Mouse (Mus musculus) urinary bladder, postnatal 10 days (tissue): ENCODE measurements around the gene Bbx.

ENCODE experiments used
- DNase-seq: peaks from one replicate; pipeline ENCODE4 v3.0.0; 2022; ENCODE audit warnings: low spot score

Gene Bbx

GRCm38 (mm10) chr16:50160418-50161271 is 271.5 kb downstream of the Bbx start:
- no peak for DNase-seq

DNA sequence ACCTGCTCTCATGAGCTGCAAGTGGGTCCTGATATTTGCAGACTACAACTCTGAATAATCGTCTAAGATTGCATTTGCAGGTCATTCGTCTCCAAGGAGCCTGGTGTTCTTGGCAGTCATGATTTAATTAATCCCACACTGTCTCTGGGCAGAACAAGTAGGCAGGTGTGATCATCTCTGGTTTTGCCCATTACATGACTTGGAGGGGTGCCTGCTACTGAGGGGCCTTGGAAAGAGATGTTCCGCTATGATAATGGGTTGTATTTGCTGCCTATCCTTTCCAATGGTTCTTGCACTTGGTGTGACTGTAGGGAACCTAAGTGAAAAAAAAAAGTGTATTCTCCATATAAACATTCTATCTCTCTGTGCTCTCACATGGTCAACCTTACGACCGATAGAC is 273.6 kb downstream of the Bbx start:
- DNase-seq: no peak

- no peak for DNase-seq
These were observed 282.6 kb downstream of the Bbx start for GRCm38 (mm10) chr16:50149606-50150005.

- DNase-seq: no peak
These were observed 284.3 kb downstream of the Bbx start for GRCm38 (mm10) chr16:50147900-50148299.
